Mouse (Mus musculus) fibroblast of lung, adult 2 months (primary cell): ENCODE results near the gene Hmgcs1.
A peak's percentile ranks its signal among the peaks of the same experiment; 100 is the strongest.
"Not testable (repeated sequence)": the region's sequence is repeated elsewhere in the genome, so short reads cannot be mapped to it uniquely, and the experiment has no call there.

Experiments used
- DNase-seq: peaks from one replicate; pipeline ENCODE4 v3.0.0-alpha.2; 2011; ENCODE audit warnings: low read depth

Hmgcs1 gene

GRCm38 (mm10) chr13:119706278-119706880, 16.2 kb downstream of the Hmgcs1 start:
- DNase-seq: not testable (repeated sequence)

GRCm38 (mm10) chr13:119706953-119707352, 16.8 kb downstream of the Hmgcs1 start:
- no peak for DNase-seq

- DNase-seq: peak; percentile 59
These were observed 17.7 kb downstream of the Hmgcs1 start for GRCm38 (mm10) chr13:119707906-119708305.

- DNase-seq: peak; percentile 58
These were observed 18.8 kb downstream of the Hmgcs1 start for GRCm38 (mm10) chr13:119708941-119709340.

- no peak for DNase-seq
These were observed 19.4 kb downstream of the Hmgcs1 start for GRCm38 (mm10) chr13:119709388-119710267.

- no peak for DNase-seq
These were observed 20.1 kb downstream of the Hmgcs1 start for GRCm38 (mm10) chr13:119710268-119710610.

- DNase-seq: no peak
These were observed 22.3 kb downstream of the Hmgcs1 start for GRCm38 (mm10) chr13:119712463-119712862.

- no peak for DNase-seq
These were observed 23.1 kb downstream of the Hmgcs1 start for GRCm38 (mm10) chr13:119713107-119713787.

- no peak for DNase-seq
These were observed 23.6 kb downstream of the Hmgcs1 start for GRCm38 (mm10) chr13:119713821-119714220.

GRCm38 (mm10) chr13:119716105-119716504, 25.9 kb downstream of the Hmgcs1 start:
- no peak for DNase-seq

GRCm38 (mm10) chr13:119722447-119722846, 32.3 kb downstream of the Hmgcs1 start:
- no peak for DNase-seq

GRCm38 (mm10) chr13:119723368-119723767, 33.2 kb downstream of the Hmgcs1 start:
- DNase-seq: no peak

- DNase-seq: no peak
These were observed 34.4 kb downstream of the Hmgcs1 start for GRCm38 (mm10) chr13:119724541-119724940.

GRCm38 (mm10) chr13:119727608-119728387, 37.6 kb downstream of the Hmgcs1 start:
- no peak for DNase-seq

GRCm38 (mm10) chr13:119729406-119729805, 39.2 kb downstream of the Hmgcs1 start:
- no peak for DNase-seq

- DNase-seq: no peak
These were observed 41.3 kb downstream of the Hmgcs1 start for GRCm38 (mm10) chr13:119731448-119731847.

- no peak for DNase-seq
These were observed 51.4 kb downstream of the Hmgcs1 start for GRCm38 (mm10) chr13:119741390-119742237.

- DNase-seq: no peak
These were observed 52.7 kb downstream of the Hmgcs1 start for GRCm38 (mm10) chr13:119742711-119743415.

GRCm38 (mm10) chr13:119743470-119743869, 53.3 kb downstream of the Hmgcs1 start:
- DNase-seq: no peak

GRCm38 (mm10) chr13:119746930-119747329, 56.8 kb downstream of the Hmgcs1 start:
- no peak for DNase-seq
